Mouse (Mus musculus) right cerebral cortex, postnatal 10 days (tissue): ENCODE measurements at regions not wholly inside any gene's neighbourhood (a gene's known extent, or its start where the extent isn't known, plus 50 kb on each side); places are given as distances from the start of the nearest gene placed in this dataset.

Source experiments
- DNase-seq, 2 experiments: peaks; one replicate each; pipeline ENCODE4 v3.0.0; 2021; ENCODE audit warnings: low spot score in 2 of 2

DNA sequence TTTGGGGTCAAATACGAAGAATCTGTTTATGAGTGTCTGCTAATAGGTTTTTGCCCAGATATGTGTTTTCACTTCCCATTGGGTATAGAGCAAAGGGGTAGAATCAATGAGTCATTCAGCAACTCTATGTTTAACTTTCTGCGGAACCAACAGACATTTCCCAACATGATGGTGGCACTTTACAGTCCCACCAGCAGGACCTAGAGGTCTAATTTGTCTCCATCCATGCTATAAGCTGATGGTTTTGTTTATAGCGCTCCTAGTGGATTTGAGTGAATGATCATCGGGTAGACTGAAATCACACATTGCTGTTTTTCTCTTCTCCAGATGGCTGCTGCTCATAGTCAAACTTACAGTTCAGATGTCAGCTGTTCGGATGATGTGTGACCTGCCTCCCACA, 99.7 kb upstream of the Arid5b start:
- no peak for DNase-seq

DNA sequence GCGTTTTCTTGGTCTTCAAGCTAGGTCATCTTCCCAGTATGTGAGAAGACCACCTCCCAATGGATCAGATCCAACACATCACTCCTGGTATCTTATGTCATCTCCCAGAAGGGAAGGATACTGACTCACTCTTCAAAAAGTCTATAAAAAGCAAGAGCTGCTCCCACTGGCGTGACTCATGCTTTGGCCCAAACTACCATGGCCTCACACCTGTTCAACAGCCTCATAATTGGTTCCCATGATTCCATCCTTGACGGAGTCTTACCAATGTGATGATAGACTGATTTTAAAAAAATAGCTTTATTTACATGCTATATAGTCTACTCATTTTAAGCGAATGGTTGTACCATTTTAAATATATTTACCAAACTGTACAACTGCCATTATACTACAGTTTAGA, 98.9 kb upstream of the Arid5b start:
- no peak for DNase-seq

DNA sequence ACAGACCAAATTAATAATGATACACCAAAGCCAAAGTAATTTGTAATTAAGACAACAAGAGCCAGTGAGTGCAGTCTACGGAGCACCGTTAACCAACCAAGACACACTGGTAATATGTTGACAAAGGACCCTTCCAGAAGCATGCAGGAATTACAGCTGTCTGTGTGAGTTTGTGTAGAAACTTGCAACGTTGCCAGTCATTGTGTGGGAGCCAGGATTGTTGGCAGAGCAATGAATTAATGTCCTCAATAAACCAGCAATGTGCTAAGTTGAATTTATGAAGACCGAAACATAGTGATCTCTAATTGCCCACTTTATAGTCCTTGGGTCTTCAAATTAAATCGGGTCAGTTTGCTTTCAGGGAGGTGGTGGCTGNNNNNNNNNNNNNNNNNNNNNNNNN, 95.3 kb upstream of the Arid5b start:
- no peak for DNase-seq

- no peak for DNase-seq
Measured at GRCm38 (mm10) chr10:68371785-68372184, 93.2 kb upstream of the Arid5b start.

- no peak for DNase-seq
Measured at GRCm38 (mm10) chr10:68370986-68371385, 92.4 kb upstream of the Arid5b start.

DNA sequence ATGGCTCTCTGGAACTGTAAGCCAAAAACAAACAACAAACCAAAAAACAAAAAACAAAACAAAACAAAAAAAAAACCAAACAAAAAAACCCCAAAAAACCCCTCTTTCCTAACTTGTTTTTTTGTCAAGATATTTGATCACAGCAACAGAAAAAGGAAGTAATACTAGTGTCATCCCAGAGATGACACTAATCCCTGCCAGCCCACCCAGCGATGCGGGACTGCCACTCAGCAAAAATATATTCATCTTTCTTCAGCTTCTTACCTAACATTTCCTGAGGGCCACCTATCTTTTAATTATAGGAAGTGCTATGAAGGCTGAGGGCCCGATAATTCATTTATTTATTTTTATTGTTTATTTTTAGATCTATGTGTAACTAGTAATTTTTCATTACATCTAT, 88.3 kb upstream of the Arid5b start:
- no peak for DNase-seq

GRCm38 (mm10) chr10:68360765-68361483, 82.4 kb upstream of the Arid5b start:
- DNase-seq = no peak

GRCm38 (mm10) chr10:68359135-68359534, 80.6 kb upstream of the Arid5b start:
- DNase-seq = no peak

DNA sequence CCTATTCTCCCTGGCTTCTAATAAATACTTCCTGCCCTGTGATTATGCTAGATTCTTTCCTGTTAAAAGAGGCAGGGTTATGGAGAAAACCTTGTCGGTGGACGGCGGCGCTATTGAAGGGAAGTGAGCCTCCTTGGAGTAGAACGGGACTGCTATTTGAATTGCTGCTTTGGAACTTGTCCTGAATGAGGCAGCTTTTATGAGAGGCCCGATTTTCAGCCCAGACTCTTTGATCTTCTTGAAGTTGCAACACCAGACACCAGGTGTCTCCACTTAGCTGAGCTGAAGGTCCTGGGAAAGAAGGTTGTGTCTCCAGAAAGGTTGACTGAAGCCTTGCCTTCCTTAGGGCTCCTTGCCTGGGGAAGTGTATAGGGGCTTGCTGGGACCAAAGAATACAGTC, 78.4 kb upstream of the Arid5b start:
- DNase-seq = peak; percentile 31 to 34

- no peak for DNase-seq
Measured at GRCm38 (mm10) chr10:68356521-68356920, 78.0 kb upstream of the Arid5b start.

GRCm38 (mm10) chr10:68356093-68356485, 77.5 kb upstream of the Arid5b start:
- DNase-seq = no peak

DNA sequence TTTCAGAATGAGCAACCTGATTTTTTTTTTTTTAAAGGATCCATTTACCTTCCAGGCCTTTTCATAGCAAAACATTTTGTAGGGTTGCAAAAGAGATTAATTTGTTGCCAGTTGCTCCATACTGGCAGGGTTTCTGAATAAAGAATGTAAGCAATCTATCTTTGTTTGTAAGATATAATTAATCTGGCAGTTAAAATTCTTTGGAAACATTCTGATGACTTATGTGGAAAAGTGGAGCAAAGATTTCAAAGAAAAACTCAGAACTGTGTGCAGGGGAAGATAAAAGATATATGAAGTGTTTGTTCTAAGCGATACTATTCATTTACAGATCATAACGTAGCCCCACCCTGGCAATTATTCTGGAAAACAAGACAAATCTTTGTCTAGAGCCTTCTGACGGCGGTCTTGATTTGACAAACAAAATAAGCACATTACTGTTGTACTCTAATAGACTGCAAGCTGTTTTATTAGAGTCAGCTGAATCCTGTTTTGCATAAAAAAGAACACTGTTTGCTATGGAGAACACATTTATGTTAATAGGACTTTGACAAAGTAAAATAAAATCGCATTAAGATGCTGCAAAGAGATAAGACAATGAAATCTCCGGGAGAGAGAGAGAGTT, 77.0 kb upstream of the Arid5b start:
- DNase-seq = no peak

DNA sequence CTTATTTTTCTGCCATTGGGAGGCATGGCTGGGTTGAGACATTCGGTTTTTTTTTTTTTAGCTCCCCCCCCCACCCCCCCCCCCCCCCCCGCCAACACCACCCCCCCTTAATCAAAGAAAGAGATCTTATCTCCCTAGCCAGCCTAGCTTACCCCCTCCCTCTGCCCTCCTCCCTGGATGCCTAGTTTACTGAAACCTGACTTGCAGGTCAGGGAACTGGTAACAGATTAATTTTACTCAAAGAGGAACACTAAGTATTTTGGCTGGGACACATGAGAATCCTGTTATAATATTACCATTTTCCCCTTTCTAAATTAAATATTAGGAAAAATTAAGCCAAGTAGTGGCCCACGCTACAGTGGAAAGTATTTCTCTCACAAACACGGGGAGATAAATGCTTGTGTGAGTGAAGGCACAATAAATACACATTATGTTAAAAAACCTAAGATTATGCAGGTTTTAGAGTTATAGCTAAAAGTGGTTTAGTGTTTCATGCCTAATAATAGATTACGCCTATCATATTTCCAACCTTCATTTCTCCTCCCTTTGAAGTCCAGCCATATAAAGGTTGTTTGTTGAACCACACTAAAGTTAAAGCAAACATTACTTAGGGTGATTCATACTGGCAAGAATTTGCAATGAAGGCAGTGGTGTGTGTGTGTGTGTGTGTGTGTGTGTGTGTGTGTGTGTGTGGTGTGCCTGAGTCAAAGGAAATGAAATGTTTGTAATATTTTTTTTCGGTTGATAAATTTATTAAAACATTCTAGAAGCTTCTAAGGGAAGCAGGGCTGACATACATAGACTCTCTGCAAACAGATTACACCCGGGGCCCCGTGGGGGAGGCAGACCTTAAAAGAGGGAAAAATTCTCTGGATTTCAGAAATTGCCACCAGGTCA, 76.0 kb upstream of the Arid5b start:
- DNase-seq = no peak

GRCm38 (mm10) chr10:68353692-68354232, 75.2 kb upstream of the Arid5b start:
- DNase-seq = no peak

DNA sequence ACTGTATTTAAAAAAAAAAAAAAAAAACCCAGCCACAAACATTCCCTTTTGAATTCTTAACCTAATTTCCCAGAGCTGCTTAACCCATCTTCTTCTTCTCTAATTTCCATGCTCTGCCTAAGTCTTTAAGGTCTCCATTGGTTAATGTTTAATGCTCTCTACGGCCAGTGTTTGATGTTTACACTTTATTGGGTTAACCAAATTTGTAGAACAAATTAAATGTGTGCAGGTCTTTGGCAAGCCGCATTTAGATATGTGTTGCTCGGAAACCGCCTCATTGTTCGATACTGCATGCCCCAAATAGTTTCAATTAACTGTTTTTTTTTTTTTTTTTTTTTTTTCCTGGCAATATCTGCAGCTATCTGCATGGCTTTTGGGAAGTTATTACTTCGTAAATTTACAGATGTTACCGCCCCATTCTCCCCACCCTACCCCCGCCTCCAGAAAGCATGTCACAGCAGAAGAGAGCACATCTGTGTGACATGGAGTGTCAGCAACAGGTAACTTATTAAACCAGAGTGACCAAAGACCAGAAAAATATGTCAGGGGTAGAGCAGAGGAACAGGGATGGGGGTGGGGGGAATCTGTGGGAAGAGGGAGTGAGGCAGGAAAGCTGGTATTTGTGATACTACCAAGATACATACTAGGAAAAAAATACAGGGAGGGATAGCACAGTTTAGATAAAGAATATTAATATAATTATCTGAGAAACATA, 73.5 kb upstream of the Arid5b start:
- DNase-seq = no peak

DNA sequence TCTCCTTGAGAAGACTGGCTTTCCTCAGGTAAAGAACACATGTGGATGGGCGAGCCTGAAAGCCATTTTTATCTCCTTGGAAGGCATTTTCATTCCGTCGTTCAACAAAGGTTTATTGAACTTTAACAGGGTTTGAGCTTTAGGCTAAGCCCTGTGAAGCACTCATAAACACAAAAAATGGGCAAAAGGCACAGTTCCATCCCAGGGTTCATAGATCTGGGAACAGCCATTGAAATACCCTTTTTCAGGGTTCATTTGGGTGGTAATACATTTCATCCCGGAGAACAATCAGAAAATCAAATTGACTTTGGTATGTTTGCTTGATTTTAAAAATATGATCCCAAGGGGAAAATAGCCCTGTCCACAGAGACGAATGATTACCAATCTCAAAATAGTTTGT, 72.9 kb upstream of the Arid5b start:
- DNase-seq = no peak

DNA sequence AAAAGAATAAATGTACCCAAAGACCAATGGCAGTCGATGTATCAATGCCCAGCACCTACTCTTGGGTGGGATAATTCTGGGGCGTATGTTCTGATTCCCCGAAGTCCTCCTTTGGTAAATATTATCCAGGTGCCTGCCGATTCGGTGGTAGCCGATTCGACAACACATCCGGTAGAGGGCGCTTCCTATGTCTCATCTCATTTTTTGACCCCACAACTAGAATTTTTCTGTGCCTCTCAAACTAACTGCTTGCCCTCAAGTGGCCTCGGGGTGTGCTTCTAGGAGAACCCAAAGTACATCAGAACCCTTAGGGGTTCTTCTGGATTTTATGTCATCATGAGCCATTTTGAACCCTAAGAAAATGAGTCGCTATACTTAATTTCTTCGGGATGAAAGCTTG, 72.3 kb upstream of the Arid5b start:
- DNase-seq = no peak

DNA sequence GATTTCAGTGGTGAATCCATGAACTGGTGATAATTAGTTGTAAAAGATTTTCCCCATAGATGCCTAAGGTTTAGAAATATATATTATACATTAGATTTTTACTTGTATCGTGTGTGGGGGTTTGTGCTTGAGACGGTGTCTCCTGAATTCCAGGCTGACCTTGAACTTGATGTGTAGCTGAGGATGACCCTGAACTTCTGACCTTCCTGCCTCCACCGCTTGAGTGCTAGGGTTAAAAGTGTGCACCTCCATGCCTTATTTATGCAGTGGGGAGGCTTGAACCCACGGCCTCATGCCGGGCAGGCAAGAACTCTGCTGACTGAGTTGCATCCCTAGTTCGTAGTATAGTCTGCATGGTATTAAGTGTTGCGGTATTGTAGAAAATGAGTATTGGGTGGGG, 69.3 kb upstream of the Arid5b start:
- no peak for DNase-seq

DNA sequence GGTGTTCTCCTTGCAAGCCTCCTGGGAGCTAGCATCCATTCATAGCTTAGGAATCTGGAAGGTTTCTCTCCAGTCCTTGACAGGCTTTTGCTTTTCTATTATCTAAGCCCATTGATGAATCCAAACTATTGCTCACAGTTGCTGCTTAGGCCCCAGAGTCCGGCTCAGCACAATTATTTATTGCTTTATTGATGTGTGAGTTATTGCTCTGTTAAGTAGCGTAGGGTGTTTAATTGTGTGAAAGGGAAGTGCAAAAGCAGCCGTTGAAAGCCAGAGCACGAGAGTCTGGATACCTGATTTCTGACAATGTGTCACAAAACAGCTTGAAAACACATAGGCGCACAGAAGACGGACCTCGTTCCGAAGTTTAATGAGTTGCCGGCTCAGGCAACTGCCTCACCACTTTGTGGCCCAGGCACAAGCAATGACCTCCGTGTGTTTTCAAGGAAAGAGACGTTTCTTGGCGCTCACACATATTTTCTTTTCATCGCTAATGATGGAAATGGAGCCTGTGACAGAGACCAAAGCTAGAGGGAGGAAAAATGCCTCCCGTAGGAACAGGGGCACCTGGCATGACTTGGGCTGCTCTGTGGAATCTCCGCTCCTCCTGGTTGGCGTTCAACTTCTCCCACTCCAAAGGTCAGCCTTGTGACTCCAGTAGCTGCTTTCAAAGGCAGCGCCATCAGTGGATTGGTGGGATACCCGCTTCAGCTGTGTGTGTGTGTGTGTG, 66.6 kb upstream of the Arid5b start:
- no peak for DNase-seq

GRCm38 (mm10) chr10:68344211-68344610, 65.7 kb upstream of the Arid5b start:
- DNase-seq = no peak

DNA sequence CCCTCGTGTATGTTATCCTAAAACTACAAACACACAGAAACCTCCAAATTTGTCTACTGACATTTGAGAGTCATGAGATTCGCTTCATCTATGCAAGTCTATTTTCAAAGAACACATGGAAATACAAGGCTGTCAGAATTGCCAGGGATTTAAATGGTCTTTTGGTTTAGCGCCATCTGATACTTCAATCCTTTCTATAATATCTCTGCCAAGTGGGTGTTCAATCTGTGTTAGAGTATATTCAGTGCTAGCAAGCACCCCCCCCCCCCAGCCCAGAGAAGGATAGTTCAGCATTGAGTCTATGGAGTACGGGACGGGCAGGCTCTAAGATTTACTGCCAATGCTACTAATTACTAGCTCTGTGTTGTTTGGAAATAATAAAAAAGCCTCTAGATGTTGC, 55.5 kb upstream of the Arid5b start:
- no peak for DNase-seq
